Mouse (Mus musculus): ENCODE measurements at regions not wholly inside any gene's neighbourhood (a gene's known extent, or its start where the extent isn't known, plus 50 kb on each side); places are given as distances from the start of the nearest gene placed in this dataset.

DNA sequence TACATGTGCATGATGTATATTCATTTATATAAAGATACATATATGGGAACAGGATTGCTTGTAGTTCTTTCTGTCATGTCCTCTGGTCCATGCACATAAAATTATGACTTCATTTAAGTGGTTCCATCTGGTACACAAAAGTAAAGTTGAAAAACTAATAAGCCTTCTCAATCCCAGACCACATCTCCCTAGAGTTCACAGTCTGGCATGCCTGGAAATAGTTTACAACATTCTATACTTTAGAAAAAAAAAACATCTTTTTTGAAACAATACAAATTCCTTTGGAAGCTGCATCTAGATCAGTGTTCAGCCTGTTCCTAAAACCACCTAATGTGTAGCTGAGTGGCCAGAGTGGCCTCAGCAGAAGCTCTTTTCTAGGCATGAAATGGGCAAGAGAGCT, 578.2 kb upstream of the Marcks start:
- DNase-seq (ENCODE audit: low spot score in 2 of 2), result no peak

- no peak for DNase-seq (ENCODE audit: low spot score in 2 of 2)
Observed at GRCm38 (mm10) chr10:37711459-37711858, 572.7 kb upstream of the Marcks start.

DNA sequence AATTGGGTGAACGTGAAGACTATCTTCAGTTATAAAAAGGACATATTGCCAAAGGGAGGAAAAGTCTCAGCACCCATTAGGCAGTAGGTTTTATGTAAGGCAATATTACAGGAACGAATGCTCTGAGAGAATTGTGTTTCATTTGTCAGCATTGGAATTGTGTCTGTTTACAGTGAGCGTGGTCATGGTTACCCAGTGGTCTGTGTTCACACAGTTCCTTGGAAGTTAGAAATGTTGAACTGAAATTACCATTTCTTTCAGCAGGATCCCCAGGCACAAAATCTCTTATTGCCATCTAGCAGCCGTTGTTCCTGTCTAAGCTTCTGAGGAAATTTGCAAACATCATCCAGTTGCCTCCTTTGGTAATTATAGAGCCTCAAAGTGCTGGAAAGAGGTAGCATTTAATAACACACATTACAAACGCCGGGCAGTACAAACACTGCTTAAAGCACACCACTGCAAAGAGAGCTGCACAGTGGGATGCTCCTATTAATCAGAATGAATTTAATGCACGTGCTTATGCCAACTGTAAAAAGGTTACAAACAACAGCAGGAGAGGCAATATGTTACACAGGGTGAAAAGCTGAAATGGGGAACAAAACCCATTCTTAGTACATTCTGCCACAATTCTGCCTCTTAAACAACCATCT, 555.4 kb upstream of the Marcks start:
- DNase-seq (ENCODE audit: low spot score in 2 of 2), result no peak

DNA sequence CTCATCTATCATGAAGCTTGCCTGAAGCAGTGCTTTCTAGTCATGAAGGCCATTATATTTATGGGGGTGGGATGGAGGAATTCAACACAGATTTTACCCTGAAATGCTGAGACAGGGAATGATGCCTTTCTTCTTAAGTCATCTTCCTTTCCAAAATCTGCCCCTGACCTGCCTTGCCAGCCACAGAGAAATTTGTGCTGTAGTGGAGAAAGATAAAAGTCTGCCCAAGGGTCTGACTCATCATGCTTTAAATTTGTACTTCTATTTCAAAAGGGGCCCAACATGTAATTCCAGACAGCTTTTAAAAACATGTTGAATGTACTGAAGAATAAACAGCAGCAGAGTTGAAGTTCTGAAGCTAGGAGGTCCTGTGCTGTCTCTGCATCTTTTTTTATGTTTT, 554.1 kb upstream of the Marcks start:
- no peak for DNase-seq (ENCODE audit: low spot score in 2 of 2)

- DNase-seq (ENCODE audit: low spot score in 2 of 2), result no peak
Observed at GRCm38 (mm10) chr10:37691939-37692338, 553.2 kb upstream of the Marcks start.

DNA sequence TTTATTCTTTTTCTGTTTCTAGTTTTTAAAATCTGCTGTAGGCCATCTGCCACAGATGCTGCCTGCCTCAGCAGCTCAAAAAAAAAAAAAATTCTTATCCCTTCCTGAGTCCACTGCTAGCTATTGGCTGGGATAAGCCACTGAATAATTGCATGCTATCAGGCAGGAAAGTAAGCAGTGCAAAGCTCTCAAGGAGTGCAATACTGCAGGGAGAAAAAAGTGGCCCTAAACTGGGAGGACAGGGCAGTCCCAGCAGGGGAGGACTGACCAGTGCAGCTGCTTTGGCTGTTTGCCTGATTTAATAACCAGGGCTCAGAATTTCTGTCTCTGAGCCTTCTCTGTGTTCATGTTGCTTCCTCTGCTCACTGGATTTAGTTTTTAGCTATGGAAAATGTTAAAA, 544.4 kb upstream of the Marcks start:
- DNase-seq (ENCODE audit: low spot score in 2 of 2), result no peak

GRCm38 (mm10) chr10:37680601-37681000, 541.9 kb upstream of the Marcks start:
- DNase-seq (ENCODE audit: low spot score in 2 of 2), result no peak

- no peak for DNase-seq (ENCODE audit: low spot score in 2 of 2)
Observed at GRCm38 (mm10) chr10:37677826-37678225, 539.1 kb upstream of the Marcks start.

DNA sequence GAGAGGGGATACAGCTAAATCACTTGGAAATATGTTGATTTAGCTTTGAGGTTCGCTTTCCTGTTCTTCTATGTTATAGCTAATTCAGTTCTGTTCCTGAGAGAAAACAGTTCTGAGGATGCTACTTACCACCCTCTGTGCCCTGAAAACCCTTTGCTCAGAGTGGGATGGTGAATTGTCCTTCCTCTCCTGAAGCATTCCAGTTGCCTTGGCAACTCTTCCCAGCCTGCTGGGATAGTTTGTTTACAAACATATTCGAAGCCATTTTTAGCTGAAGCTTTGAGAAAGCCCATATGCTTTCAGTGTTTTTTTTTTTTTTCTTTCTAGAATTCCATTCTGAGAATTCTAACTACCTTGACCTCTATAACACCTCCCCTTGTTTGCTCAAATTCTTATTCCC, 530.1 kb upstream of the Marcks start:
- DNase-seq (ENCODE audit: low spot score in 2 of 2), result no peak

- no peak for DNase-seq (ENCODE audit: low spot score in 2 of 2)
Observed at GRCm38 (mm10) chr10:37667031-37667745, 528.5 kb upstream of the Marcks start.

- no peak for DNase-seq (ENCODE audit: low spot score in 2 of 2)
Observed at GRCm38 (mm10) chr10:37666535-37666934, 527.8 kb upstream of the Marcks start.

- no peak for DNase-seq (ENCODE audit: low spot score in 2 of 2)
Observed at GRCm38 (mm10) chr10:37637001-37637562, 498.4 kb upstream of the Marcks start.

GRCm38 (mm10) chr10:37636421-37636820, 497.7 kb upstream of the Marcks start:
- DNase-seq (ENCODE audit: low spot score in 2 of 2), result no peak

DNA sequence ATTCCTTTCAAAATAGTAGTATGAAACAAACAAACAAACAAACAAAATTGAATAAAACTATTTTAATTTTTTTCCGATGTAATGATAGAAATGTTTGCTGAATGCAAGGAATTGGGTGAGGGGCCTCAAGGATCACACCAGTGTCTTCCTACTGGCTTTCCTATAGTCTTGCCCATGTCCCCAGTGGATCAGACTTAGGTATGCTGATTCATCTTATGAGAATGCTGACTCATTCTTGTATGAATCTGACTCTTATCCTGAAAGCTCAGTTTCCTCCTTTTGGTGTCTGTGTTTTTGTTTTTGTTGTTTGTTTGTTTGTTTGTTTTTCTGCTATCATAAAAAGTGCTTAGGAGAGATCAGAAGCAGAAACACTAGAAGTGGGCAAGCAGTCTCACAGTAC, 491.7 kb upstream of the Marcks start:
- DNase-seq (ENCODE audit: low spot score in 2 of 2), result no peak

GRCm38 (mm10) chr10:37627900-37628299, 489.2 kb upstream of the Marcks start:
- no peak for DNase-seq (ENCODE audit: low spot score in 2 of 2)

GRCm38 (mm10) chr10:37626758-37627201, 488.1 kb upstream of the Marcks start:
- DNase-seq (ENCODE audit: low spot score in 2 of 2), result no peak

DNA sequence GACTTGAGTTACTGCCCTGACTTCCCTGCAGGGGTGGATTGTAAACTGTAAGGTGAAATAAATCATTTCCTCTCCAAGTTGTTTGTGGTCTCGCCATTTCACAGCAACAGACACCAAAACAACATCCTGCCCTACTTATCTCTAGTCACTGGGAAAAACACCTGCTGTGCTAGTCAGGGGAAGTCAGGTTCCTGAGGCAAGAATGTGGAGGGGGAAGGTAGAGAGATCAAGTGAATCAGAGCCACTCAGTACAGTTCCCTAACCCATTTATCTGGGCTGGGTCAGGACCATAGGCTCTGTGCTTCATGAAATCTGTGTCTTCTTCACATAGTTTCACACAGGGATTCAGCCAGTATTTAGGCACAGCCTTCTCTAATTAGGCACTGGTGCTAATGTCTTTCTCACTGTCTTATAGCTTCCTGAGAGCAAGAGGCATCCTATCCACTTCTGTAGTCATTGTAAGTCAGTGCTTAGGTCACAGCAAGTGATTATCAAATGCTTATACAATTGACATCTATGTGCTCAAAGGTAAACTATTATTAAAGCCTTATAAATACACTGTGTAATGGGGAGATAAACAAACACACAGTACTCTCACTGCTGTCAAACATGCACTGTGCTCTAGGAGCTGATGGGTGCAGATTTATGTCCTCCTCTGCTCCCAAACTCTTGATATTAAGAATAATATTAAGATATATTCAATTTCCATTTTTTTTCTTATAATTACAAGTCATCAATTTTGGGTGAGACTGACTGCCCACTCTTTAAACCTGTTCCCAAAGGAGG, 487.4 kb upstream of the Marcks start:
- no peak for DNase-seq (ENCODE audit: low spot score in 2 of 2)

- DNase-seq (ENCODE audit: low spot score in 2 of 2), result no peak
Observed at GRCm38 (mm10) chr10:37623041-37623440, 484.3 kb upstream of the Marcks start.

- DNase-seq (ENCODE audit: low spot score in 2 of 2), result no peak
Observed at GRCm38 (mm10) chr10:37618606-37619005, 479.9 kb upstream of the Marcks start.

GRCm38 (mm10) chr10:37617708-37618300, 479.1 kb upstream of the Marcks start:
- no peak for DNase-seq (ENCODE audit: low spot score in 2 of 2)

DNA sequence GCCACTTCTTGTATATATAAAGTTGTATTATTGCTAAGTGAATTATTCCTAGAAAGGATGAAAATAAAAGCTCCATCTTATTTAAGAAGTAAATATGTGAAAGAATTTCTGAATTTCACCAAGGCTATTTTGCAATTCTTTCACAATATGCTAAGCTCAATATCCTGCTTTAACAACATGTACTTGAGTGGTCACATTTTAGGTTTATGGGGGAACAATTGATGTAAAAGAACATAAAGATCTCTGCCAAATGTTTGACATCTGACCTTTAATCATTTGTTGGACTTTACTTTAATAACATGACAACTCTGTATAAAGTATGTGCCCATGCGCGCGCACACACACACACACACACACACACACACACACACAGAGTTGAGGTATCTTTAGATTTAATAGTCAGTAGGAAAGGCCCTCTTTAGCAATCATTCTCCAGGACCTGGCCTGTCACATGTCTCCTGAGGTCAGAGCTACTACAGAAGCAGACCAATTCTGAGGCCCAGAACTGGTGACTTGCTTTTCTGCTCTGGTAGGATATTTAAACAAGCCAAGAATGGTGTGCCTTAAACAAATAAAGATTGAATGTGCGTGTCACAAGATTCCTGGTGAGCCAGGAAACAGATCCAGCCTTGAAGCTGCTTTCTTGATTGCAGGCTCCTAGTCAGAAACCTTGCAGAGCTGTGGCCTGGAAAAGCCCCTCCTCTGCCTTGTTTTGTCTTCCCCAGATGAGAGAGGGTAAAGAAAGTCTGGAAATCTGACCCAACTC, 477.4 kb upstream of the Marcks start:
- no peak for DNase-seq (ENCODE audit: low spot score in 2 of 2)
